Mouse (Mus musculus) embryonic facial prominence, embryonic 11.5 days (tissue): Measurements from ENCODE around the gene Acp6. TPM values are rescaled to one million over a fixed set of nuclear protein-coding genes. Genes with fewer than 3 reads are reported as not detected.
"Not testable (repeated sequence)": the region's sequence is repeated elsewhere in the genome, so short reads cannot be mapped to it uniquely, and the experiment has no call there.

Source experiments
- ATAC-seq: fragments of 200-750 bp; cut with Nextera tagmentation; replicated peaks from 2 replicates; pipeline ENCODE4 v1.8.0; 2017; ENCODE audit warnings: low read depth; ENCODE audit not compliant: insufficient number of reproducible peaks, low FRiP score, low TSS enrichment
- DNase-seq: peaks from one replicate; pipeline ENCODE4 v3.0.0-alpha.2; 2015; ENCODE audit warnings: low spot score
- H3K27ac ChIP-seq: fragments of 300-500 bp; sonication (generic); replicated peaks from 2 replicates; pipeline ENCODE4 v1.5.1; 2014; ENCODE audit warnings: mild to moderate bottlenecking, low read depth, low read length, control low read depth
- H3K27me3 ChIP-seq: fragments of 300-500 bp; sonication (generic); 2 replicates; pipeline ENCODE4 v1.6.1; 2014; ENCODE audit warnings: mild to moderate bottlenecking, low read length, moderate library complexity, mixed read lengths; ENCODE audit not compliant: control insufficient read depth, insufficient read depth
- H3K36me3 ChIP-seq: fragments of 300-500 bp; sonication (generic); replicated peaks from 2 replicates; pipeline ENCODE4 v1.6.1; 2014; ENCODE audit warnings: low read depth, mild to moderate bottlenecking, low read length, moderate library complexity, mixed read lengths; ENCODE audit not compliant: control insufficient read depth, insufficient read depth
- H3K4me1 ChIP-seq: fragments of 300-500 bp; sonication (generic); 2 replicates; pipeline ENCODE4 v1.6.1; 2014; ENCODE audit warnings: low read length, mixed read lengths; ENCODE audit not compliant: control insufficient read depth, insufficient read depth
- H3K4me2 ChIP-seq: fragments of 300-500 bp; sonication (generic); 2 replicates; pipeline ENCODE4 v1.6.1; 2014; ENCODE audit warnings: low read depth, mild to moderate bottlenecking, control low read depth, low read length, moderate library complexity
- H3K4me3 ChIP-seq: fragments of 300-500 bp; sonication (generic); 2 replicates; pipeline ENCODE4 v1.5.1; 2014; ENCODE audit warnings: low read depth, low read length, control low read depth
- H3K9ac ChIP-seq: fragments of 300-500 bp; sonication (generic); replicated peaks from 2 replicates; pipeline ENCODE4 v1.6.1; 2014; ENCODE audit warnings: mild to moderate bottlenecking, control low read depth, low read length
- H3K9me3 ChIP-seq: fragments of 300-500 bp; sonication (generic); replicated peaks from 2 replicates; pipeline ENCODE4 v1.6.1; 2016; ENCODE audit warnings: mild to moderate bottlenecking, low read length, inconsistent platforms, mixed read lengths; ENCODE audit not compliant: control insufficient read depth
- WGBS: fragments of 180-500 bp; shearing (Covaris S2); extraction: QIAGEN DNeasy Blood & Tissue Kit; methylation state at CpG from one replicate; pipeline ENCODE4 v1.1.7; 2014; 5-methylcytosine and 5-hydroxymethylcytosine counted together
- polyA plus RNA-seq: library from polyadenylated mRNA; unstranded; fragments of >200 nt; fragmentation: Nextera tagmentation; extraction: Ambion mirVana; gene quantifications from 2 replicates; pipeline ENCODE4 v1.2.1, GENCODE M21; 2014

Gene Acp6
- polyA plus RNA-seq, result 31.4 and 36.0 TPM in 2 replicates

GRCm38 (mm10) chr3:97158611-97159508 is at the start of gene Acp6:
Acp6 (plus strand) TSS chr3:97158777.
- ATAC-seq (peak; percentile 93), DNase-seq (peak; percentile 95)
- WGBS, result under 1% methylated on average over 54 of the region's 54 CpGs

GRCm38 (mm10) chr3:97117511-97117910 is 41.1 kb upstream of the Acp6 start:
- 91% methylated on average over 6 of the region's 6 CpGs for WGBS
- no peaks in the 10 kb centered on the region for H3K4me1 ChIP-seq

More at GRCm38 (mm10) chr3:97158611-97159508, at the start of gene Acp6:
- Histone ChIP-seq H3K36me3 (no peaks in the 10 kb centered on the region), H3K9me3 (no peaks in the 10 kb centered on the region), H3K27me3 (no peaks in the 10 kb centered on the region), H3K4me1 (no peaks in the 10 kb centered on the region), H3K9ac (peak within 1 kb of the TSS; percentile 76), H3K27ac (no peak within 1 kb of the TSS), H3K4me2 (peak within 1 kb of the TSS; percentile 73), H3K4me3 (peak within 1 kb of the TSS; percentile 70)

GRCm38 (mm10) chr3:97118313-97118712 is 40.3 kb upstream of the Acp6 start:
- ATAC-seq (no peak), DNase-seq (peak; percentile 10)
- Histone ChIP-seq H3K4me2 (no peak overlapping the region), H3K9me3 (no peaks in the 10 kb centered on the region), H3K36me3 (no peaks in the 10 kb centered on the region), H3K4me1 (no peaks in the 10 kb centered on the region), H3K27me3 (no peaks in the 10 kb centered on the region), H3K9ac (no peak overlapping the region), H3K27ac (no peak overlapping the region), H3K4me3 (no peak overlapping the region)
- 54% methylated on average over 12 of the region's 12 CpGs for whole genome bisulfite sequencing

More at GRCm38 (mm10) chr3:97117511-97117910, 41.1 kb upstream of the Acp6 start:
- Histone ChIP-seq H3K27me3 (no peaks in the 10 kb centered on the region), H3K4me3 (no peak overlapping the region), H3K9me3 (no peaks in the 10 kb centered on the region), H3K9ac (no peak overlapping the region), H3K4me2 (no peak overlapping the region), H3K36me3 (no peaks in the 10 kb centered on the region), H3K27ac (no peak overlapping the region)
- no peak for DNase-seq
- ATAC-seq, result no peak

GRCm38 (mm10) chr3:97124193-97124592 is 34.4 kb upstream of the Acp6 start:
- WGBS, result 41% methylated on average over 7 of the region's 7 CpGs
- H3K36me3 ChIP-seq, result no peaks in the 10 kb centered on the region
- H3K27me3 ChIP-seq, result no peaks in the 10 kb centered on the region
- H3K4me2 ChIP-seq, result no peak overlapping the region
- ATAC-seq, result no peak
- H3K9me3 ChIP-seq, result no peaks in the 10 kb centered on the region
- H3K4me1 ChIP-seq, result no peaks in the 10 kb centered on the region
- no peak overlapping the region for H3K9ac ChIP-seq
- DNase-seq, result peak; percentile 41
- H3K27ac ChIP-seq, result no peak overlapping the region
- H3K4me3 ChIP-seq, result no peak overlapping the region

- Histone ChIP-seq H3K27ac (no peak overlapping the region), H3K27me3 (no peaks in the 10 kb centered on the region), H3K36me3 (no peaks in the 10 kb centered on the region), H3K9ac (no peak overlapping the region), H3K4me1 (no peaks in the 10 kb centered on the region), H3K4me3 (no peak overlapping the region), H3K9me3 (no peaks in the 10 kb centered on the region), H3K4me2 (no peak overlapping the region)
- DNase-seq (no peak), ATAC-seq (no peak)
- WGBS, result 79% methylated on average over 4 of the region's 4 CpGs
These were observed 29.2 kb upstream of the Acp6 start for GRCm38 (mm10) chr3:97129410-97129809.

GRCm38 (mm10) chr3:97137666-97138065 is 20.9 kb upstream of the Acp6 start:
- 67% methylated on average over 1 of the region's 1 CpGs for WGBS
- DNase-seq, H3K4me3 ChIP-seq: not testable (repeated sequence)

GRCm38 (mm10) chr3:97151092-97151491 is 7.5 kb upstream of the Acp6 start:
- no peak for DNase-seq
- 60% methylated on average over 2 of the region's 2 CpGs for WGBS
- no peak for ATAC-seq
- Histone ChIP-seq H3K9ac (no peak overlapping the region), H3K4me3 (no peak overlapping the region), H3K9me3 (no peaks in the 10 kb centered on the region), H3K4me1 (no peaks in the 10 kb centered on the region), H3K27me3 (no peaks in the 10 kb centered on the region), H3K4me2 (no peak overlapping the region), H3K27ac (no peak overlapping the region), H3K36me3 (no peaks in the 10 kb centered on the region)

More at GRCm38 (mm10) chr3:97137666-97138065, 20.9 kb upstream of the Acp6 start:
- H3K4me1 ChIP-seq, H3K36me3 ChIP-seq, H3K27me3 ChIP-seq, H3K4me2 ChIP-seq, ATAC-seq, H3K27ac ChIP-seq, H3K9me3 ChIP-seq, H3K9ac ChIP-seq: not testable (repeated sequence)

- 91% methylated on average over 6 of the region's 6 CpGs for WGBS
- no peak overlapping the region for H3K4me3 ChIP-seq
- no peaks in the 10 kb centered on the region for H3K9me3 ChIP-seq
- H3K27me3 ChIP-seq, result no peaks in the 10 kb centered on the region
- no peak overlapping the region for H3K27ac ChIP-seq
- ATAC-seq (no peak), DNase-seq (no peak)
- H3K36me3 ChIP-seq, result no peaks in the 10 kb centered on the region
- H3K9ac ChIP-seq, result no peak overlapping the region
- H3K4me1 ChIP-seq, result no peaks in the 10 kb centered on the region
- H3K4me2 ChIP-seq, result no peak overlapping the region
These were observed 2.1 kb upstream of the Acp6 start for GRCm38 (mm10) chr3:97156431-97156830.
